In genomic region chr15:11320481-11320880, GRCm38 (mm10) we compare ENCODE assay signal across 10 mouse cellular contexts.
DNase-seq lines count a peak whose midpoint lies in the region; ATAC-seq and TF ChIP-seq lines count a peak whose summit lies in the region.
"Had no signal": no experiment of that assay in that cellular context is flagged by ENCODE, and none has a peak within 500 bp of the region (broad histone marks: within the 10 kb centered on the region; RNA-seq: fewer than 3 reads in every experiment).

No protein-coding gene starts in this region.

- H3K36me3 ChIP-seq in forebrain, embryonic 13.5 days (ENCODE audit: poor library complexity, severe bottlenecking) = no peaks in the 10 kb centered on the region
- H3K36me3 ChIP-seq in intestine, embryonic 15.5 days = no peaks in the 10 kb centered on the region
- no peaks in the 10 kb centered on the region for H3K36me3 ChIP-seq in limb, embryonic 14.5 days (ENCODE audit: control insufficient read depth, insufficient read depth, low read length)
- no peaks in the 10 kb centered on the region for H3K36me3 ChIP-seq in neural tube, embryonic 12.5 days

- no peak overlapping the region for H3K9ac ChIP-seq in forebrain, embryonic 13.5 days
- H3K9ac ChIP-seq in intestine, embryonic 15.5 days = no peak overlapping the region
- H3K9ac ChIP-seq in limb, embryonic 14.5 days (ENCODE audit: low read depth, low read length, severe bottlenecking) = no peak overlapping the region
- no peak overlapping the region for H3K9ac ChIP-seq in neural tube, embryonic 12.5 days

- peak; percentile 79 for ATAC-seq in forebrain, embryonic 13.5 days
- peak; percentile 72 for ATAC-seq in intestine, embryonic 15.5 days
- 0 out of 2 replicates have a peak, but pooled peaks have one; percentile 55 for ATAC-seq in limb, embryonic 14.5 days (ENCODE audit: low FRiP score, low read depth)
- peak; percentile 71; the same call in 1 of the 2 replicates for ATAC-seq in neural tube, embryonic 12.5 days (ENCODE audit: low FRiP score, low read depth)
- ATAC-seq in granulocyte monocyte progenitor cell, adult 5-6 weeks (replicated peaks; ENCODE audit: poor library complexity, severe bottlenecking) = no peak; the same call in 1 of the 2 replicates

- no peak overlapping the region for H3K4me3 ChIP-seq in forebrain, embryonic 13.5 days
- H3K4me3 ChIP-seq in intestine, embryonic 15.5 days (replicated peaks) = no peak overlapping the region
- no peak overlapping the region for H3K4me3 ChIP-seq in limb, embryonic 14.5 days (replicated peaks; ENCODE audit: low read length)
- no peak overlapping the region for H3K4me3 ChIP-seq in neural tube, embryonic 12.5 days
- H3K4me3 ChIP-seq: erythroblast, embryonic 14.5 days; megakaryocyte, embryonic 14.5 days had no signal

- no peaks in the 10 kb centered on the region for H3K27me3 ChIP-seq in forebrain, embryonic 13.5 days
- no peaks in the 10 kb centered on the region for H3K27me3 ChIP-seq in intestine, embryonic 15.5 days (replicated peaks)
- no peaks in the 10 kb centered on the region for H3K27me3 ChIP-seq in limb, embryonic 14.5 days (ENCODE audit: control insufficient read depth, insufficient read depth, low read length)
- H3K27me3 ChIP-seq in neural tube, embryonic 12.5 days (replicated peaks) = no peaks in the 10 kb centered on the region
- H3K27me3 ChIP-seq: megakaryocyte, embryonic 14.5 days had no signal

- no peak overlapping the region for H3K27ac ChIP-seq in forebrain, embryonic 13.5 days
- H3K27ac ChIP-seq in intestine, embryonic 15.5 days = no peak overlapping the region
- no peak overlapping the region for H3K27ac ChIP-seq in limb, embryonic 14.5 days (replicated peaks; ENCODE audit: low read depth, low read length)
- no peak overlapping the region for H3K27ac ChIP-seq in neural tube, embryonic 12.5 days

- H3K4me2 ChIP-seq in forebrain, embryonic 13.5 days = no peak overlapping the region
- H3K4me2 ChIP-seq in intestine, embryonic 15.5 days (replicated peaks) = no peak overlapping the region
- H3K4me2 ChIP-seq in limb, embryonic 14.5 days (replicated peaks; ENCODE audit: low read depth, low read length, severe bottlenecking) = no peak overlapping the region
- H3K4me2 ChIP-seq in neural tube, embryonic 12.5 days (replicated peaks) = no peak overlapping the region

- no peaks in the 10 kb centered on the region for H3K9me3 ChIP-seq in forebrain, embryonic 13.5 days (replicated peaks)
- no peaks in the 10 kb centered on the region for H3K9me3 ChIP-seq in intestine, embryonic 15.5 days
- no peaks in the 10 kb centered on the region for H3K9me3 ChIP-seq in limb, embryonic 14.5 days (ENCODE audit: control insufficient read depth, low read length)
- H3K9me3 ChIP-seq in neural tube, embryonic 12.5 days = no peaks in the 10 kb centered on the region

- 33% methylated on average over 8 of the region's 8 CpGs for WGBS in forebrain, embryonic 13.5 days
- WGBS in intestine, embryonic 15.5 days = 32% methylated on average over 8 of the region's 8 CpGs
- WGBS in limb, embryonic 14.5 days = 28% methylated on average over 8 of the region's 8 CpGs
- WGBS in neural tube, embryonic 12.5 days = 27% methylated on average over 8 of the region's 8 CpGs

- no peaks in the 10 kb centered on the region for H3K4me1 ChIP-seq in forebrain, embryonic 13.5 days
- no peaks in the 10 kb centered on the region for H3K4me1 ChIP-seq in intestine, embryonic 15.5 days (replicated peaks)
- H3K4me1 ChIP-seq in limb, embryonic 14.5 days (ENCODE audit: control insufficient read depth, insufficient read depth, low read length) = no peaks in the 10 kb centered on the region
- no peaks in the 10 kb centered on the region for H3K4me1 ChIP-seq in neural tube, embryonic 12.5 days
- H3K4me1 ChIP-seq: megakaryocyte, embryonic 14.5 days had no signal

- peak; percentile 50 for DNase-seq in ovary, postnatal 36 days (ENCODE audit: low spot score)
- no peak for DNase-seq in ovary, adult 18-20 months (ENCODE audit: low spot score)
- DNase-seq in adrenal gland, postnatal 36 days = peak; percentile 62 to 76
- DNase-seq in limb, embryonic 14.5 days (ENCODE audit: low spot score) = peak; percentile 17

- TF ChIP-seq POLR2A in limb, embryonic 14.5 days (IDR thresholded peaks at IDR 0.05; ENCODE audit: borderline replicate concordance, extremely low read depth, insufficient read depth, insufficient read length) = no peak
